Mouse (Mus musculus): Measurements from ENCODE around the gene Snw1. TPM values are rescaled to one million over a fixed set of nuclear protein-coding genes. Genes with fewer than 3 reads are reported as not detected.

The Snw1 gene
- polyA plus RNA-seq, 1 experiment from 2014 or later, result 136 TPM

- no peak overlapping the region for H3K27ac ChIP-seq (ENCODE audit: low read length)
- no peaks in the 10 kb centered on the region for H3K9me3 ChIP-seq (ENCODE audit: low read length)
- H3K9ac ChIP-seq (replicated peaks; ENCODE audit: low read length), result no peak overlapping the region
- H3K4me3 ChIP-seq (ENCODE audit: low read length), result no peak overlapping the region
- H3K36me3 ChIP-seq (ENCODE audit: insufficient read depth, low read length), result peaks cover 67% of the 10 kb centered on the region
- ATAC-seq (ENCODE audit: low FRiP score, low TSS enrichment), result no peak
- H3K27me3 ChIP-seq (ENCODE audit: insufficient read depth, low read length), result no peaks in the 10 kb centered on the region
- H3K4me1 ChIP-seq (ENCODE audit: insufficient read depth, low read length), result no peaks in the 10 kb centered on the region
- WGBS, result 88% methylated on average over 6 of the region's 6 CpGs
- no peak overlapping the region for H3K4me2 ChIP-seq (replicated peaks; ENCODE audit: low read depth, low read length)
These were observed 7.3 kb downstream of the Snw1 start for GRCm38 (mm10) chr12:87464678-87465297.

- WGBS, result 91% methylated on average over 9 of the region's 9 CpGs
- Histone ChIP-seq H3K27ac (ENCODE audit: low read length) (no peak overlapping the region), H3K9ac (replicated peaks; ENCODE audit: low read length) (no peak overlapping the region), H3K4me2 (replicated peaks; ENCODE audit: low read depth, low read length) (no peak overlapping the region), H3K9me3 (ENCODE audit: low read length) (no peaks in the 10 kb centered on the region), H3K4me1 (ENCODE audit: insufficient read depth, low read length) (peaks cover 2% of the 10 kb centered on the region; the same call in 1 of the 2 replicates), H3K27me3 (ENCODE audit: insufficient read depth, low read length) (no peaks in the 10 kb centered on the region), H3K4me3 (ENCODE audit: low read length) (no peak overlapping the region), H3K36me3 (ENCODE audit: insufficient read depth, low read length) (peaks cover 61% of the 10 kb centered on the region)
- no peak for ATAC-seq (ENCODE audit: low FRiP score, low TSS enrichment)
These were observed 22.6 kb downstream of the Snw1 start for GRCm38 (mm10) chr12:87449456-87449855.

- Histone ChIP-seq H3K4me2 (replicated peaks; ENCODE audit: low read depth, low read length) (peak overlapping the region; percentile 80), H3K4me3 (ENCODE audit: low read length) (peak overlapping the region; percentile 96), H3K36me3 (ENCODE audit: insufficient read depth, low read length) (peaks cover 30% of the 10 kb centered on the region), H3K27me3 (ENCODE audit: insufficient read depth, low read length) (no peaks in the 10 kb centered on the region), H3K9me3 (ENCODE audit: low read length) (no peaks in the 10 kb centered on the region), H3K4me1 (ENCODE audit: insufficient read depth, low read length) (peaks cover 14% of the 10 kb centered on the region), H3K27ac (ENCODE audit: low read length) (peak overlapping the region; percentile 35; the same call in 1 of the 2 replicates), H3K9ac (replicated peaks; ENCODE audit: low read length) (peak overlapping the region; percentile 96)
- ATAC-seq (ENCODE audit: low FRiP score, low TSS enrichment), result no peak; the same call in 1 of the 2 replicates
- WGBS, result 3% methylated on average over 16 of the region's 16 CpGs
These were observed 27.9 kb downstream of the Snw1 start for GRCm38 (mm10) chr12:87444211-87444610.

GRCm38 (mm10) chr12:87443700-87444122, 28.4 kb downstream of the Snw1 start, which contains the start of the genes Slirp and Alkbh1:
Gene Slirp (plus strand): TSS chr12:87443896.
Gene Alkbh1 (minus strand): TSS chr12:87444017.
- Histone ChIP-seq H3K27ac (ENCODE audit: low read length) (peak within 1 kb of the TSS; percentile 84), H3K36me3 (ENCODE audit: insufficient read depth, low read length) (peaks cover 31% of the 10 kb centered on the region), H3K4me1 (ENCODE audit: insufficient read depth, low read length) (peaks cover 14% of the 10 kb centered on the region), H3K9ac (replicated peaks; ENCODE audit: low read length) (peak within 1 kb of the TSS; percentile 96), H3K27me3 (ENCODE audit: insufficient read depth, low read length) (no peaks in the 10 kb centered on the region), H3K9me3 (ENCODE audit: low read length) (no peaks in the 10 kb centered on the region), H3K4me3 (ENCODE audit: low read length) (peak within 1 kb of the TSS; percentile 96), H3K4me2 (replicated peaks; ENCODE audit: low read depth, low read length) (peak within 1 kb of the TSS; percentile 80)
- peak; percentile 93 for ATAC-seq (ENCODE audit: low FRiP score, low TSS enrichment)
- under 1% methylated on average over 28 of the region's 28 CpGs for WGBS

DNA sequence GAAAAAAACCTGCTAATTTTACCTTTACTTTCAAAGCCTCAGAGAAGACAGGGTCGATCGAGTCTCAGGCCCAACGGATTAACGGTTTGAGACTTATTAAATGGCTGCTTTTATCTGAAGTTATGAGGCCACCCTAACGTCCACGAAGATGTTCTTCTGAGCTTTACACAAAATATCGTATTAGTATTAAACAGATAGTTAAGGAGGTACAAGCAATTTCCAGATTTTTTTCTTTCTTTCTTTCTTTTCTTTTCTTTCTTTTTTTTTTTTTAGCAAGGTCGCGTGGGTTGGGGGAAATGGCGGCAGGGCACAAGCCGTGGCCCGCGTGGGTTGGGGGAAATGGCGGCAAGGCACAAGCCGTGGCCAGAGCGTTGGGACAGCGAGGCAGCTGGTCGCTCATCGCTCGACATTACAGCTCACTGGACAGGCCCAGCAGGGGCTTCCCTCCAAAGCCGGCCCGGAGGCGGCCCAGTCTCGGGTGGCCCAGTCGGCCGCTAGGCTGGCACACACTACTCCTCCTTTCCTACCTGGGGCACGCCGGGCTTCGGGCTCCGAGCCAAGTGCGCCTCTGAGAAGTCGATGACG, 28.9 kb downstream of the Snw1 start:
- peaks cover 14% of the 10 kb centered on the region for H3K4me1 ChIP-seq (ENCODE audit: insufficient read depth, low read length)
- no peaks in the 10 kb centered on the region for H3K27me3 ChIP-seq (ENCODE audit: insufficient read depth, low read length)
- peak overlapping the region; percentile 71 for H3K4me2 ChIP-seq (replicated peaks; ENCODE audit: low read depth, low read length)
- under 1% methylated on average over 33 of the region's 33 CpGs for WGBS
- ATAC-seq (ENCODE audit: low FRiP score, low TSS enrichment), result peak; percentile 92
- peak overlapping the region; percentile 84 for H3K27ac ChIP-seq (ENCODE audit: low read length)
- peak overlapping the region; percentile 96 for H3K9ac ChIP-seq (replicated peaks; ENCODE audit: low read length)
- H3K36me3 ChIP-seq (ENCODE audit: insufficient read depth, low read length), result peaks cover 30% of the 10 kb centered on the region
- H3K4me3 ChIP-seq (ENCODE audit: low read length), result peak overlapping the region; percentile 96
- H3K9me3 ChIP-seq (ENCODE audit: low read length), result no peaks in the 10 kb centered on the region

DNA sequence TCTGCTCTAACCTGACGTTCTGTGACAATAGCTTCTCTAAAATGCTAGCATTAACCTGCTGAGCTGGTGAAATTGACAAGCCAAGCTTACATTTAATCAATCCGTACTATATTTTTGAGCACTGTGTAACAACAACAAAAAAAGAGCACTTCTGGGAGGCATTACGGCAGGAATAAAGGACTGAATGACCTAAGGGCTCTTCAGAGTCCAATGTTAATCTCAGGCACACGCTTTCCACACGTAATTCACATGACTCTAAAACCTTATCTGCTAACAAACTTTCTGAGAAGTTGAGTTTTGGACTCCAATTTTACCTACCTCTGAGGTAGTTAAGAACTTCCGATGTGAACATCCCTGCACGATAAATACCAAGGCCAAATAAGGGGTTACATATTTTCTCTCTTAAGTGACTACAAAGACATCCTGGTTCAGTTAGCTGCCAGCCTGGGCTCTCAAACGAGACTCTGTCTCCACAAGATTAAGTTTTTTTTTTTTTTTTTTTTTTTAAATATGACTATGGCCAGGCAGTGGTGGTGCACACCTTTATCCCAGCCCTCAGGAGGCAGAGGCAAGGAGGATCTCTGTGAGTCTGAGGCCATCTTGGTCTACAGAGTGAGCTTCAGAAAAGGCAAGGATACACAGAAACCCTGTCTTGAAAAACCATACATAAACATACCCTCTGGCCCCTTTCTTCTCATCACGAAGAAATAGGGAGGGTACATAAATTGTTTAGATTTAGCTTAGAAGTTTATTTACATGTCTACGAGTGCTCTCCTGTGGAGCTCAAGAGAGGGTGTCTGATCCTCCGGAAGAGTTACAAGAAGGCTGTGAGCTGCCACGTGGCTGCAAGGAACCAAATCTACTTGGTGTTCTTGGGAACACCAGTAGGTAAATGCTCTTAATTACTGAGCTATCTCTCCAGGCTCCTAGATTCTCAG, 29.6 kb downstream of the Snw1 start:
- Histone ChIP-seq H3K27me3 (ENCODE audit: insufficient read depth, low read length) (no peaks in the 10 kb centered on the region), H3K27ac (ENCODE audit: low read length) (peak overlapping the region; percentile 35; the same call in 1 of the 2 replicates), H3K9me3 (ENCODE audit: low read length) (no peaks in the 10 kb centered on the region), H3K4me2 (replicated peaks; ENCODE audit: low read depth, low read length) (peak overlapping the region; percentile 71), H3K4me3 (ENCODE audit: low read length) (peak overlapping the region; percentile 96), H3K4me1 (ENCODE audit: insufficient read depth, low read length) (peaks cover 14% of the 10 kb centered on the region), H3K36me3 (ENCODE audit: insufficient read depth, low read length) (peaks cover 30% of the 10 kb centered on the region), H3K9ac (replicated peaks; ENCODE audit: low read length) (peak overlapping the region; percentile 96)
- ATAC-seq (ENCODE audit: low FRiP score, low TSS enrichment), result no peak
- WGBS, result 17% methylated on average over 12 of the region's 12 CpGs

DNA sequence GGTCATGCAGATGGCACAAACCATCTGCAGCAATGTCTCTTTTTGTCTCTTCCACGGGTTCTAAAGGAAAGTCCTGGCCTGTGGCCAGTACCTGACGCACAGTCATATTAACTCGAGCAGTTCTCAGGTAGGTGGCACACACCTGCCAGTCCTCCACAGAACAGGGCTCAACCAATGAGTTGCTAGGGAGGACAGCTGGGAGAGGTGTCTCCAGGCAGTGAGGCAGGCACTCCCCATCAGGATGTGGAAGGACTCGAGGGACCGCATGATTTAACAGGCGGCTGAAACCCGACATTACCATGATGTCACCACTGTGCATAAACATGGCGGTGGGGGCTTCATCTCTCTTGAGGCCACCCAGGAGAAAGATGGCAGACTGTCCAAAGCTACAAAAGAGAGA, 43.2 kb downstream of the Snw1 start:
- Histone ChIP-seq H3K27ac (ENCODE audit: low read length) (no peak overlapping the region), H3K27me3 (ENCODE audit: insufficient read depth, low read length) (no peaks in the 10 kb centered on the region), H3K9ac (replicated peaks; ENCODE audit: low read length) (no peak overlapping the region), H3K4me2 (replicated peaks; ENCODE audit: low read depth, low read length) (no peak overlapping the region), H3K9me3 (ENCODE audit: low read length) (no peaks in the 10 kb centered on the region), H3K36me3 (ENCODE audit: insufficient read depth, low read length) (peaks cover 76% of the 10 kb centered on the region), H3K4me3 (ENCODE audit: low read length) (no peak overlapping the region), H3K4me1 (ENCODE audit: insufficient read depth, low read length) (no peaks in the 10 kb centered on the region)
- 81% methylated on average over 8 of the region's 8 CpGs for WGBS
- 0 out of 2 replicates have a peak, but pooled peaks have one; percentile 39 for ATAC-seq (ENCODE audit: low FRiP score, low TSS enrichment)

- WGBS, result 81% methylated on average over 2 of the region's 2 CpGs
- H3K4me1 ChIP-seq (ENCODE audit: insufficient read depth, low read length), result no peaks in the 10 kb centered on the region
- H3K9ac ChIP-seq (replicated peaks; ENCODE audit: low read length), result no peak overlapping the region
- H3K27ac ChIP-seq (ENCODE audit: low read length), result no peak overlapping the region
- H3K9me3 ChIP-seq (ENCODE audit: low read length), result no peaks in the 10 kb centered on the region
- peaks cover 74% of the 10 kb centered on the region for H3K36me3 ChIP-seq (ENCODE audit: insufficient read depth, low read length)
- no peaks in the 10 kb centered on the region for H3K27me3 ChIP-seq (ENCODE audit: insufficient read depth, low read length)
- no peak for ATAC-seq (ENCODE audit: low FRiP score, low TSS enrichment)
- no peak overlapping the region for H3K4me3 ChIP-seq (ENCODE audit: low read length)
- no peak overlapping the region for H3K4me2 ChIP-seq (replicated peaks; ENCODE audit: low read depth, low read length)
These were observed 43.8 kb downstream of the Snw1 start for GRCm38 (mm10) chr12:87428295-87428694.

DNA sequence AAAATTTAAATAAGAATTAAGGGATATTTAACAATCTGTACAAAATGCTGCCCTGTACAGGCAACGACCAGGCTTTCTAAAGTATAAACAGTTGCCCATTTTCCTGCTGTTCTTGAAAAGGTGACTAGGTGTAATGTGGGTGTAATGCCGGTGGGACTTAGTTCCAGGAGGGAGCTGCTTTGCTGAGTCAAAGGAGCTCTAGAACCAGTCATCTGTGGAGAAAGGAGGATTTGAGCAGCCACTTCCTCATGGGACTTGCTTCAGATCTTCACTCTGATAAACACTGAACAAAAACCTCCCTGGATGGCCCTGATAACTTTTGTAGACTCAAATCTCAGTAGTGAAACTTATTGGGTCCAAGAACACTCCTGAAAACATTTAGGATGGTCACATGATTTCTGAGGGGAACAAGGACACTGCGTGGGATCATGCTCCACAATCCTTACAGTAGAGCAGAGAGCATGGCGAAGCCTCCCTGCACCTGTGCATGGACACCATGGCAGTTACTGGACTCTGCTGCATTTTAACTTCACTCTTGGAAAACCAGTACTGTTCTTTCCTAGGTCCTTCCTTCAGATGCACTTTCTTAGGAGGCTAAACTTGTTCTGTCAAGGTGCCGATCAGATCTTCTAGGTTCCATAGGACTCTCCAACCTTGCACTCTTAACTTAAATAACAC, 45.6 kb downstream of the Snw1 start:
- H3K36me3 ChIP-seq (ENCODE audit: insufficient read depth, low read length), result peaks cover 63% of the 10 kb centered on the region
- H3K9me3 ChIP-seq (ENCODE audit: low read length), result no peaks in the 10 kb centered on the region
- WGBS, result 87% methylated on average over 5 of the region's 5 CpGs
- no peaks in the 10 kb centered on the region for H3K27me3 ChIP-seq (ENCODE audit: insufficient read depth, low read length)
- H3K27ac ChIP-seq (ENCODE audit: low read length), result no peak overlapping the region
- no peak overlapping the region for H3K4me2 ChIP-seq (replicated peaks; ENCODE audit: low read depth, low read length)
- H3K4me3 ChIP-seq (ENCODE audit: low read length), result no peak overlapping the region
- no peak for ATAC-seq (ENCODE audit: low FRiP score, low TSS enrichment)
- no peak overlapping the region for H3K9ac ChIP-seq (replicated peaks; ENCODE audit: low read length)
- no peaks in the 10 kb centered on the region for H3K4me1 ChIP-seq (ENCODE audit: insufficient read depth, low read length)

Data from kidney, embryonic 16.5 days (tissue).